Mouse (Mus musculus): Measurements from ENCODE around the gene Prcc. TPM values are rescaled to one million over a fixed set of nuclear protein-coding genes. Genes with fewer than 3 reads are reported as not detected.
A peak's percentile ranks its signal among the peaks of the same experiment; 100 is the strongest.
"Not testable (repeated sequence)": the region's sequence is repeated elsewhere in the genome, so short reads cannot be mapped to it uniquely, and the experiment has no call there.

Prcc gene
- polyA plus RNA-seq, 1 experiment from 2014 or later = 13.9 TPM

DNA sequence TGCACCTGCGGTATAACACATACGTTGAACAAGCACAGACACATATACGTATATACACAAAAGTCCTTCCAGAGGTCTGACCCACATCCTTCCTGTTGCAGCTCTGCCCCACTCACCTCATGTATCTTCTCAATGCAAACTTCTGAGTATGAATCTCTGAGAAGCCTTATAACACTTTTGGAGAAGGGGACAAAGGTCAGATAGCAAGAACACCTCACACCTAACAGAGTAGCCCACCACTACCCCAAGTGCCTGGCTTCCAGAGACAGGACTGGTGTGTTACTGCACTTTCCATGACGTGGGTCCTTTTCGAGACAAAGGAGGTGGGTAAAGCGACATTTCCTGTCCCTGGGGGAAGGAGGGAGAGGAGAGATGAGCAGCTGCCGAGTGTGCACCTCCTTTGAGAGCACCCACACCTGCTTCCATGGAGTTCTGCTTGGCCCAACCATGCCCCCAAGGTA is 38.7 kb downstream of the Prcc start, which contains the start of gene Sh2d2a:
Sh2d2a (plus strand) TSS at position 106 of the 461 bp plus-strand sequence.
- DNase-seq (ENCODE audit: low spot score) = peak; percentile 93

- DNase-seq (ENCODE audit: low spot score) = peak; percentile 74
These were observed 39.2 kb downstream of the Prcc start for GRCm38 (mm10) chr3:87846186-87846585.

GRCm38 (mm10) chr3:87844981-87845380 is 40.4 kb downstream of the Prcc start:
- no peak for DNase-seq (ENCODE audit: low spot score)

DNA sequence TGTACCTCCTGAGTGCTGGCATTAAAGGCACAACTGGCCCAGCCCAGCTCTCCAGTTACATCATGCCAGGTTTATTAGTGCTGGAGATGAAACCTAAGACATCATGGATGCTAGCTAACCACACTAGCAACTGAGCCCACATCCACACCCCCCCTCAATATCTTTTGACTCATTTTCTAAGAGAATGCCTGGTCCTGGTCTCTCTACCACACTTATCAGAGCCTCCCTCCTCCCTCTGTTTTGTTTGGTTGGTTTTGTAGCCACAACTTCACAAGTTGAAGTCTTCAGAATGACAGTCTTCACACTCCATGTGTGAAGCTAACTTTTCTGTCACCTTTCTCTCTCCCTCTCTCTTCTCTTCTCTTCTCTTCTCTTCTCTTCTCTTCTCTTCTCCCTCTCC is 44.5 kb downstream of the Prcc start:
- DNase-seq (ENCODE audit: low spot score) = no peak

DNA sequence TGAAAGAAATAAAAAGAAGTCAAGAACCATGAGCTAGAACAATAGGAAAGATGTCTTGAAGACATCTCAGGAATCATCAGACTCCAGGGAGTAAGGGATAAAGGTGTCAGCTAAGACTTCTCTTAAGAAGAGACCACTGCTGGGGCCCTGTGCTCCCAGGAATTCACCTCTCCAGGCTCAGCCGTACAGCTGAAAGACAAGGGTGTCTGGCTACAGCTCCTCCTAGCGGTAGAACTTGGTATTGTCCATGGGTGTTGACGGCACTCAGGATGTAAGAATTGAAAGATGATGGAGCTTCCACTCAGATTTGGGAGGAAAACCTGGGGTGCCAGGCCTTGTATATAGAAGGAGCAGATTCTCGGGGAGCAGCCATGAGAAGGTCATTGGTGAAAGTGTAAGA is 46.8 kb downstream of the Prcc start:
- DNase-seq (ENCODE audit: low spot score) = peak; percentile 83

DNA sequence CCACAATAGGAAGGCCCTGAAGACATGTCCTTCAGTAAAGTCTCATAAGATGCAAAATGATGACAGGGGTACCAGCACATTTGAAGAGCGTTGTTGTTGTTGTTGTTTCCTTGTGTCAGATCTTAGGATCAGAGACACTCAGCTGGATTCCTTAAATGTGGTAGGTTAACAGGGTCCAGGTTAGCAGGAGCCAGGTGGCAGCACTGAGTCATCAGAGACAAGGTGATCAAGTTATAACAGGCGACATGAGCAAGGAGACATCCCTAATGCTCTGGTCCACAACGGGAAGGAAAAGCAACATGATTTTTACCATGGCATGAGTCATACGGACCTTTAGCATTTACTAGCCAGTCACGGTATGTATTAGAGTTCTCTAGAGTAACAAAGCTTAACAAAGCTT is 51.9 kb downstream of the Prcc start:
- peak; percentile 35 for DNase-seq (ENCODE audit: low spot score)

- no peak for DNase-seq (ENCODE audit: low spot score)
These were observed 53.1 kb downstream of the Prcc start for GRCm38 (mm10) chr3:87832109-87832859.

GRCm38 (mm10) chr3:87829025-87829424 is 56.4 kb downstream of the Prcc start:
- DNase-seq (ENCODE audit: low spot score) = no peak

DNA sequence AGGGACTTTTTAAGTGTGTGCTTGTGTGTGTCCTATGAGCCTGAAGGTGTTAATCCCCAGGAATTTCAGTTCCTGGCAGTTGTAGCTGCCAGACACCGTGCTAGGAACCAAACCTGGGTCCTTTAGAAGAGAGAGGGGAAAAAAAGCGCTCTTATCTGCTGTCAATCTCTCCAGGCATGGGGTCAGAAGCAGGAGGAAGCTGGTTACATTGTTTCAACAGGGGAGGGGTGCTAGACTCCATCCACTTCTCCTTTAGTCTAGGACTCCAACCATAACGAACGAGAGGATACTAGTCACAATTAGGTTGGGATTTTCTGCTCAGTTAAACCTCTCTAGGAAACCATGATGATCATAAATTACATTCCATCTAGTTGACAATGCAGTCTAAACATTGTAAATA is 57.0 kb downstream of the Prcc start:
- DNase-seq (ENCODE audit: low spot score) = no peak

DNA sequence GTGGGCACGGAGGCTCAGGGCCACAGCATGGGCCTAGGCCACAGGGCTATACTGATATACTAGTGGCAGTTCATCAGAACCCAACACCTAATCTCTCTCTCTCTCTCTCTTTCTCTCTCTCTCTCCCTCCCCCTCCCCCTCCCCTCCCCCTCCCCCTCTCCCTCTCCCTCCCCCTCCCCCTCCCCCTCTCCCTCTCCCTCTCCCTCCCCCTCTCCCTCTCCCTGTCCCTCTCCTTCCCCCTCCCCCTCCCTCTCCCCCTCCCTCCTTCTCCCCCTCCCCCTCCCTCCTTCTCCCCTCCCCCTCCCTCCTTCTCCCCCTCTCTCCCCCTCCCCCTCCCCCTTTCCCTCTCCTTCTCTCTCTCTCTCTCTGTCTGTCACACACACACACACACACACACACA is 61.2 kb downstream of the Prcc start, which contains the start of gene Pear1:
Pear1 (minus strand) TSS at position 101 of the 400 bp plus-strand sequence.
- not testable (repeated sequence) for DNase-seq (ENCODE audit: low spot score)

- DNase-seq (ENCODE audit: low spot score) = no peak
These were observed 67.2 kb downstream of the Prcc start for GRCm38 (mm10) chr3:87818226-87818625.

- DNase-seq (ENCODE audit: low spot score) = peak; percentile 81
These were observed 68.7 kb downstream of the Prcc start for GRCm38 (mm10) chr3:87816646-87817093.

- no peak for DNase-seq (ENCODE audit: low spot score)
These were observed 69.2 kb downstream of the Prcc start for GRCm38 (mm10) chr3:87816166-87816565.

- no peak for DNase-seq (ENCODE audit: low spot score)
These were observed 72.5 kb downstream of the Prcc start for GRCm38 (mm10) chr3:87812873-87813272.

DNA sequence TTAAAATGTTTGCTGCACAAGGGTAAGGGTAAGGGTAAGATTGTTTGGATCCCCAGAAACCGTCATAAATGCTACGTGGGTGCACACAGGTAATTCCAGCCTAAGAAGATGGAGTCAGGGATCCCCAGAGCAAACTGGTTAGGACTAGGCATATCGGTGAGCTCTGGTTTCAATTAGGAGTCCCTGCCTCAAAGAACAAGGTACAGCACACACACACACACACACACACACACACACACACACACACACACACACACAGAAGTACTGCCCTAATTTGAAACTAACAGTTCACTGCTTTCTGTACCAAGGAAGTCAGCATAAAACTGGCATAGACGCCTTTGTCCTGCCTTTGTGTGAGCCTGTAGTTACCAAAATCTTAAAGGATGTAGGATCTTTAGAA is 73.0 kb downstream of the Prcc start:
- no peak for DNase-seq (ENCODE audit: low spot score)

GRCm38 (mm10) chr3:87811297-87811696 is 74.1 kb downstream of the Prcc start:
- DNase-seq (ENCODE audit: low spot score) = no peak

DNA sequence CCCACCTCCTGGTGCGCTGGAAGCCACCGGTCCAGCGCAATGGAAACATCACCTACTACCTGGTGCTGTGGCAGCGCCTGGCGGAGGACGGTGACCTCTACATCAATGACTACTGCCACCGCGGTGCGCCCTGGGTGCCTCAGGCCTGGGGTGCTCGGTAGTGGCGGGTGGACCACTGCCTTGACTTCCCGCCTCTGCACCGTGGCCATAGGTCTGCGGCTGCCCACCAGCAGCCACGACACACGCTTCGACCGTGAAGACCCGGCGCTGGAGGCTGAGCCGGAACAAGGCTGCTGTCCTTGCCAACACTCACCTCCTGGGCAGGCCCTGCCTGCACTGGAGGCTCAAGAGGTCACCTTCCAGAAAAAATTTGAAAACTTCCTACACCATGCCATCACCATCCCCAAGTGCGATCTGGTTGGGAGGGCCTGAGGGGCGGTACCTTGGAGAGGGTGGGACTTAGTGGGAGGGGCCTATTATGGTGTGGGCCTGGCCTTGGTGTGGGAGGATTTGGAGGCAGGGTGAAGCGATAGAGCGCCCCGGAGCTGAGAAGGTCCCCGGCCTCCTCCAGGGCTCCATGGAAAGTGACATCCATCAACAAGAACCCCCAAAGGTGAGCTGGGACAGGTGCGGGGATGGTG is 76.0 kb downstream of the Prcc start:
- DNase-seq (ENCODE audit: low spot score) = no peak

Other genes starting within 250 kb of the Prcc start
- gene Lrrc71, start 137.0 kb downstream of the Prcc start, polyA plus RNA-seq (2015; fragmentation: Nextera tagmentation; extraction: Ambion mirVana) = 0.42 and 0.66 TPM in 2 replicates
- 0.15 and 0.48 TPM in 2 replicates for gene Ntrk1, start 90.4 kb downstream of the Prcc start, polyA plus RNA-seq (2015; fragmentation: Nextera tagmentation; extraction: Ambion mirVana)
- 0.04 and 0.05 TPM in 2 replicates for gene Insrr, start 88.7 kb downstream of the Prcc start, polyA plus RNA-seq (2015; fragmentation: Nextera tagmentation; extraction: Ambion mirVana)
- gene Pear1, start 61.3 kb downstream of the Prcc start, polyA plus RNA-seq (2015; fragmentation: Nextera tagmentation; extraction: Ambion mirVana) = 3.5 and 3.6 TPM in 2 replicates
- 101 and 108 TPM in 2 replicates for gene Sh2d2a, start 38.9 kb downstream of the Prcc start, polyA plus RNA-seq (2015; fragmentation: Nextera tagmentation; extraction: Ambion mirVana)
- gene Hdgf, start 20.7 kb upstream of the Prcc start, polyA plus RNA-seq (2015; fragmentation: Nextera tagmentation; extraction: Ambion mirVana) = 223 and 234 TPM in 2 replicates
- gene Mrpl24, start 33.9 kb upstream of the Prcc start, polyA plus RNA-seq (2015; fragmentation: Nextera tagmentation; extraction: Ambion mirVana) = 107 and 108 TPM in 2 replicates
- gene Isg20l2, start 44.7 kb upstream of the Prcc start, polyA plus RNA-seq (2015; fragmentation: Nextera tagmentation; extraction: Ambion mirVana) = 58.9 and 61.4 TPM in 2 replicates
- 15.7 and 16.6 TPM in 2 replicates for gene Rrnad1, start 45.1 kb upstream of the Prcc start, polyA plus RNA-seq (2015; fragmentation: Nextera tagmentation; extraction: Ambion mirVana)
- gene Crabp2, start 63.1 kb upstream of the Prcc start, polyA plus RNA-seq (2015; fragmentation: Nextera tagmentation; extraction: Ambion mirVana) = 35.5 and 38.1 TPM in 2 replicates
- 3.2 and 4.5 TPM in 2 replicates for gene Nes, start 85.5 kb upstream of the Prcc start, polyA plus RNA-seq (2015; fragmentation: Nextera tagmentation; extraction: Ambion mirVana)
- 0.23 and 0.27 TPM in 2 replicates for gene Bcan, start 114.6 kb upstream of the Prcc start, polyA plus RNA-seq (2015; fragmentation: Nextera tagmentation; extraction: Ambion mirVana)
- 0.16 TPM in 1 of 2 replicates, not detected in the other for gene Hapln2, start 142.0 kb upstream of the Prcc start, polyA plus RNA-seq (2015; fragmentation: Nextera tagmentation; extraction: Ambion mirVana)
- 34.6 and 37.4 TPM in 2 replicates for gene Gpatch4, start 157.5 kb upstream of the Prcc start, polyA plus RNA-seq (2015; fragmentation: Nextera tagmentation; extraction: Ambion mirVana)
- gene Naxe, start 172.9 kb upstream of the Prcc start, polyA plus RNA-seq (2015; fragmentation: Nextera tagmentation; extraction: Ambion mirVana) = 145 and 155 TPM in 2 replicates
- 0.69 and 0.76 TPM in 2 replicates for gene Ttc24, start 192.7 kb upstream of the Prcc start, polyA plus RNA-seq (2015; fragmentation: Nextera tagmentation; extraction: Ambion mirVana)
- 5.8 and 6.1 TPM in 2 replicates for gene Iqgap3, start 196.4 kb upstream of the Prcc start, polyA plus RNA-seq (2015; fragmentation: Nextera tagmentation; extraction: Ambion mirVana)

Measured in thymus, postnatal 0 days (tissue).